Mouse (Mus musculus) right cerebral cortex, postnatal 10 days (tissue): ENCODE data around the gene Zdhhc5.
"Not testable (repeated sequence)": the region's sequence is repeated elsewhere in the genome, so short reads cannot be mapped to it uniquely, and the experiment has no call there.

Source experiments
- DNase-seq, 2 experiments: peaks; one replicate each; pipeline ENCODE4 v3.0.0; 2021; ENCODE audit warnings: low spot score in 2 of 2

Gene Zdhhc5

GRCm38 (mm10) chr2:84734919-84735318, 19.9 kb upstream of the Zdhhc5 start:
- DNase-seq = no peak

DNA sequence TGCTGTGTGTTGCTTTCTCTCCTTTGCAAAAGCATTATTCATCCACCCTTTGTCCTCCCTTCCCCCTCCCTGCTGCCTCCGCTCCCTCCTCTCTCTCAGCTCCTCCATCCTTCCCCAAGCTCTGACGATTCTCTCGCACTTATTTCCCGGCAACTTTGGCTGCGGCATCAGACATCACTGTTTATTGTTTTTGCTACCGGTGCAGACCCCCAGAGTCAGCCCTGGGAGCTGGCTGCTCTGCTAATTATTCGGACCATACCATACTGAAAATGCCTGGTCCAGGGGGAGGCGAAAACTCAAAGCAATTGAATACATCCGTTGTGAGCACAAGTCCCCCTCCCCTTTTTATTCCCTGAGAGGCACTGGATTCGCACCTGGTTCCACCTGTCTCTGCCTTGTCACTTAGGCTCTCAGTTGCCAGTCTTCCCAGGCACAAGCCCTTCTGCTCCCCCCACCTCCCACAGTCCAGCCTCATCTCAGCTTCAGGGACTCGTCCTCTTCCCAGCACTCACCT, 19.4 kb upstream of the Zdhhc5 start:
- DNase-seq = peak; percentile 47 to 60

GRCm38 (mm10) chr2:84733579-84734300, 18.8 kb upstream of the Zdhhc5 start, which contains the start of gene Ypel4:
Gene Ypel4 (plus strand): TSS chr2:84734058.
- DNase-seq = peak; percentile 79 to 83

GRCm38 (mm10) chr2:84732394-84732793, 17.4 kb upstream of the Zdhhc5 start:
- no peak for DNase-seq

- no peak for DNase-seq
Observed at GRCm38 (mm10) chr2:84731206-84731605, 16.2 kb upstream of the Zdhhc5 start.

DNA sequence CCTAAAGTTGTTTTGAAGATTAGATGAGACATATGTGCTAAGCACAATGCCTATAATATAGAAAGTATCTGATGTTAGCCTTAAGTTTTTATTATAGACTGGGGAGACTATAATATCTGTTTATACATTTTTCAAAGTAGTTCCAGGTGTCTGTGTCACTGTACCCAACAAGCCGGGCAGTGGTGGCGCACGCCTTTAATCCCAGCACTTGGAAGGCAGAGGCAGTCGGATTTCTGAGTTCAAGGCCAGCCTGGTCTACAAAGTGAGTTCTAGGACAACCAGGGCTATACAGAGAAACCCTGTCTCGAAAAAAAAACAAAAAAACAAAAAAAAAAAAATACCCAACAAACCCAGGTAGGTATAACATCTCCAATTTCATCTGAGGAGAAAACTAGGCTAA, 13.2 kb upstream of the Zdhhc5 start:
- DNase-seq = not testable (repeated sequence)

DNA sequence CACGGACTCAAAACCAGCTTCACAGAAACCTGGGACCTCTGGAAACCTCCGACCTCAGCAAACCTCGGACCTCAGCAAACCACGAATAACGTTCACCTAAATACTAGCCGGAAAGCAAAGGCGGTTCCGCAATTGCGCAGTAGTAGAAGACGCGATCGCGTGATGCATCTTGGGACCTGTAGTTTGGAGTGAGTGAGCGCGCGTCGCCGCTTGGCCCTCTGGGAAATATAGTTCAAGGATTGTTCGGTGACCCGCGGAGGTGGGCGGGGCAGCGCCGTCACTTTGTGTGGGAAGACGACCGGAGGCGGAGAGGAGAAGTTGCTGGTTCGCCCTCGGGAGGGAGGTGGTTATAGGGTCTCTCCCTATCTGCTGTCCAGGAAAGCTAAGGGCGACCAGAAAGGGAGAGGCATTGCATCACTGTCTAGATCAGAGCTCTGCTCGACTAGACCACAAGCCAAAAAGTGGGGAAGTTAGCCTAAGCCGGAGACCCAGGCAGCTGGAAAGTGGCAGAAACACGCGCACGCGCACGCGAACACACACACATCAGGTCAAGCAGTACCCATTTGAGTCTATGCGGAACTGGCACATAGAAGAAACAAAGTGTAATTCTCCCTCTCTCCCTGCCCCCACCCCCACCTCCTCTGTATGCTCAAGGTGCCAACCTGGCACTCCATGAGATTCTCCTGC, 12.3 kb upstream of the Zdhhc5 start, which contains the start of gene Clp1:
Clp1 (minus strand) TSS at position 179 of the 687 bp plus-strand sequence.
- peak; percentile 97 to 98 for DNase-seq

DNA sequence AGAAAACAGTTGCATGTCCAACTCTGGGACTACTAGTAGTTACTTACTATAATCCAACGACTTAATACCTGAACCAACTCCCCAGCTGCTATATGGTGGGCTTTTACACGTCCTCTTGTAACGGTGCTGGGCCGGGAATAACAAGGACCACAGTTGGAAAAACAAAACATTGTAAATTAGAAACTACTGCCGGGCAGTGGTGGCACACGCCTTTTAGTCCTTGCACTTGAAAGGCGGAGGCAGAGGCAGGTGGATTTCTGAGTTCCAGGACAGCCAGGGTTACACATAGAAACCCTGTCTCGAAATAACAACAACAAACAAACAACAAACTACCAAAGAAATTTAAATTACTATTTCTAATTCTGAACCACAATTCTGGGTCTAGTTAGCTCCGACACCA, 11.7 kb upstream of the Zdhhc5 start:
- no peak for DNase-seq

- DNase-seq = no peak
Observed at GRCm38 (mm10) chr2:84725770-84726169, 10.8 kb upstream of the Zdhhc5 start.

- no peak for DNase-seq
Observed at GRCm38 (mm10) chr2:84723856-84724255, 8.9 kb upstream of the Zdhhc5 start.

- DNase-seq = no peak
Observed at GRCm38 (mm10) chr2:84721182-84721581, 6.2 kb upstream of the Zdhhc5 start.

- DNase-seq = no peak
Observed at GRCm38 (mm10) chr2:84720718-84721117, 5.7 kb upstream of the Zdhhc5 start.

GRCm38 (mm10) chr2:84717357-84717756, 2.4 kb upstream of the Zdhhc5 start:
- no peak for DNase-seq

DNA sequence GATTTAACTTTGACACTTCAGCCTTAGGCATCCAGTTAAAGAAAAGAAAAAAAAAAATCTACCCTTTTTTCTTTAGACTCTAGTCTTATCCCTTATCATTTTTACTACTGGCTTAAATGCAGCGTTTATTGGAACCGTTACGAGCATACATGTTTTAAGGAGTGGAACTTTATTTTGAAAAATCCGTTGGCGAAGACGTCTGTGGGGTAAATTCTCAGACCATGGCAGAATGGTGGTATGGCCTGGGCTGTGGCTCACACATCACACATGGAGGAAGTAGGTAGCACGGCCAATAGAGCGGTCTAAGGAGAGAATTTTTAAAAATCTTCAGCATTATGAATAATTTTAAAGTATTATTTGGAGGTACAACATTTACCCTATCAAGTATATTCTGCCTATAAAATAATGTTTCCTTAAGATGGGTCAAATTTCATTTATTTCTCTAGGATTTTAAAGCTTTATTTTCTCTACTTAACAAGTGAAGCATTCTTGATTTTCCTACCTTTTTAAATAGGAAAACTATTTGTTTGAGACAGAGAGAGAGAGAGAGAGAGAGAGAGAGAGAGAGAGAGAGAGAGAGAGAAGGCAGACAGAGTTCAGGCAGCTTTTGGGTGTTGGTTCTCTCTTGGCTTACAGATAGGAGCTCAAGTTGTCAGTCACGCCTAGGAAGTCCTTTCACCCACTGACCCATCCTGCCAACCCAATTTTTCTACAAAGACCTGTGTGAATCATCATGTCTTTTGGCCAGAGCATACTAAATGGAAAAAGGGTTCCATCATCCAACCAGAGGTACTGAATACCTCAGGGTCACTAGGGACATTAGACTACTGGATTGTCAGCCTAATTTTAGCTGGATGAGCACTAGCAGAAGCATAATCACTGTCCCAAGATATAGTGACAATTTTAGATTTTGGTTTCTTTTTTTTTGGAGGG, 1.7 kb upstream of the Zdhhc5 start:
- DNase-seq = no peak

DNA sequence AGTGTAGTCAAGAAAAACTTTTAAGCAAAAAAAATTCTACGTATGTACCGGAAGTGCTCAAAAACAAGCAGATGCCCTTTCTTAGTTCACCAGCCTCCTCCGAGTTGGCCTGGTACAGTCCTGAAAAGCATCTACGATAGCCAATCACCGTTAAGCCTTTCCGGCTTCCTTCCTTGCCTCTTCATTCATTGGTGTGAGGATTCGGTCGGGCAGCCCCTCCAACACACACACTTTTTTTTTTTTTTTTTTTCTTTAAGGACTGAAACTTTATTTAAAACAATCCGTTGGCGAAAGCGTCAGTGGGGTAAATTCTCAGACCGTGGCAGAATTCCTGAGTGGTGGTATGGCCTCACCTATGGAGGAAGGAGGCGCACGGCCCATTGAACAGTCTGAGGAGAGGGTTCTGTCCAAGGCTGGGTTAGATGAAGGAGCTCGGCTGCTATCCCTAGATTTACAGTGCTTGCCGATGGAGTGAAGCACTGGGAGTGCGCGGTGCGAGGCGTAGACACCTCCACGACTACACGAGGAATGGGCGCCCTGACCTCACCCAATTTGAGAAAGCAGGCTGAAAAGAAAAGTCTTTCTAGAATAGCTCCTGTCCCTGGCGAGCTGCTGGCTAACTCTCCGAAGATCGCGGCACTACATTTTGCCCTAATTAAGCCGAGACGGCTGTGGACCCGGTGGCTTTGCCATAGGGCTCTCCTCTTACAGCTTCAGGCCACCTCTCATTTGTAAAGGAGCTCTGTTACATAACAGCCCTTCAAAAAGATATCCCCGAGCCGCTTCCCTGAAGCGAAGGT, 782 bp upstream of the Zdhhc5 start:
- DNase-seq = peak; percentile 92 to 97

DNA sequence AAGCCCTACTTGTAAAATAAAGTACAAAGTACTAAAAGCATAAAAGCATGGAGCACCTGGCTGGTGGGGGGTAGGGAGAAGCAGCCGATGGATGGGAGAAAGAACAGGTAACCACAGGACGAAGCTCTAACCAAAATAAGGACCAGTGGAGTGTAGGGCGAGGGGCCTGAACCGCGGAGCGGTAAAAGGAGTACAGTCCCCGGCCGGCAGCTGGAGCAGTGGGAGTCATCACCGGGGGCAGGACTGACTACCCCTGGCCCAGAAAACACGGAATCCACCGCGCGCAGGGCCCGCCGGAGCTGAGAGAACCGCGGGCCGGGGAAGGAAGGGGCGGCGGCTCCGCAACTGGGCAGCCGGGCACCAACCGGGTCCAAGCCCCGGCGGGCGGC, 564 bp downstream of the Zdhhc5 start:
- peak in 1 of 2 experiments; percentile 56 for DNase-seq

DNA sequence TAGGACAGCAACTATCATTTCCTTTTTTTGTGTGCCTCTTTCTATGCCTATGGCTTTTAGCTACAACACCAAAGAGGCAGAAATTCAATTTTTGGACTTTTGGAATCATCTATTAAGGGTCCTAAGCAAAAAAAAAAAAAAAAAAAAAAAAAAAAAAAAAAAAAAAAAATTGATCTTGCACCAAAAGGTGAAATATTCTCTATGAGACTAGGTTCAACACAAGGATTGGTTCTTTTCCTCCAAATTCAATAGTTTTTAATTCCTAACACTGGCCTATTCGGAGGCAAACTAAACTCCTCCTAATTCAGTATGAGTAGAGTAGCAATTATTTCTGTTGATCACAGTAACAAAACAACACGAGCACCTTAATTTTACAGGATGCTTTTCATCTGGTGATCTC, 3.1 kb downstream of the Zdhhc5 start:
- no peak for DNase-seq

- no peak for DNase-seq
Observed at GRCm38 (mm10) chr2:84707523-84707922, 7.5 kb downstream of the Zdhhc5 start.

GRCm38 (mm10) chr2:84705295-84705694, 9.7 kb downstream of the Zdhhc5 start:
- no peak for DNase-seq

- DNase-seq = no peak
Observed at GRCm38 (mm10) chr2:84704329-84704728, 10.7 kb downstream of the Zdhhc5 start.

DNA sequence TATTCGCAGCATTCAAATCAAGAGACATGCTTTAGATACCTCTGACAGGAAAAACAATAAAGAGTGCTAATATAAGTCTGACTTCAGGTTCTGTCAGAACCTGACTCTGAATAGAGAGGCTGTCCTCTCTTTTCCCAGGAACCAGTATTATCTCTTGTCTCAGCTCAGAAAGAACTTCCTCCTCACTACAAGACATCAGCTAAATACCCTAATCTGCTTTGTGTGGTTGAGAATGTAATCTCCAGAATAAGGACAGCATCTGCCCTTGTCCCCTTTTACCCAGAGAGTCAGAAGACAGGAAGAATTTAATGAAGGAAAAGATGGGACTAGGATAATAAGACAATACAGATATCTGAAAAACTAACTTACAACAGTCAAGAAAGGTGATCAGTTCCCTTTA, 11.5 kb downstream of the Zdhhc5 start:
- DNase-seq = no peak
